Mouse (Mus musculus) midbrain, embryonic 11.5 days (tissue): ENCODE results near the gene Arhgef26. TPM values are rescaled to one million over a fixed set of nuclear protein-coding genes. Genes with fewer than 3 reads are reported as not detected.

ENCODE experiments used
- ATAC-seq: fragments of 200-750 bp; cut with Nextera tagmentation; 2 replicates; pipeline ENCODE4 v1.8.0; 2017; ENCODE audit warnings: moderate TSS enrichment, moderate library complexity; ENCODE audit not compliant: low FRiP score
- DNase-seq: peaks from one replicate; pipeline ENCODE4 v3.0.0; 2015; ENCODE audit warnings: low spot score; ENCODE audit errors: missing footprints
- H3K27ac ChIP-seq: fragments of 300-500 bp; sonication (generic); 2 replicates; pipeline ENCODE4 v1.5.1; 2014; ENCODE audit warnings: low read depth, low read length
- H3K27me3 ChIP-seq: fragments of 300-500 bp; sonication (generic); 2 replicates; pipeline ENCODE4 v1.6.1; 2014; ENCODE audit warnings: mild to moderate bottlenecking, low read length, moderate library complexity, mixed read lengths; ENCODE audit not compliant: control insufficient read depth, insufficient read depth
- H3K36me3 ChIP-seq: fragments of 300-500 bp; sonication (generic); 2 replicates; pipeline ENCODE4 v1.6.1; 2014; ENCODE audit warnings: mild to moderate bottlenecking, low read length, moderate library complexity, mixed read lengths; ENCODE audit not compliant: control insufficient read depth, insufficient read depth
- H3K4me1 ChIP-seq: fragments of 300-500 bp; sonication (generic); 2 replicates; pipeline ENCODE4 v1.6.1; 2014; ENCODE audit warnings: low read length; ENCODE audit not compliant: control insufficient read depth, insufficient read depth
- H3K4me2 ChIP-seq: fragments of 300-500 bp; sonication (generic); 2 replicates; pipeline ENCODE4 v1.6.1; 2014; ENCODE audit warnings: mild to moderate bottlenecking, moderate library complexity
- H3K4me3 ChIP-seq: fragments of 300-500 bp; sonication (generic); 2 replicates; pipeline ENCODE4 v1.5.1; 2014; ENCODE audit warnings: low read depth, low read length
- H3K9ac ChIP-seq: fragments of 300-500 bp; sonication (generic); 2 replicates; pipeline ENCODE4 v1.6.1; 2014; ENCODE audit warnings: low read length
- H3K9me3 ChIP-seq: fragments of 300-500 bp; sonication (generic); 2 replicates; pipeline ENCODE4 v1.6.1; 2016; ENCODE audit warnings: low read length; ENCODE audit not compliant: control insufficient read depth
- WGBS: fragments of 180-500 bp; shearing (Covaris S2); extraction: QIAGEN DNeasy Blood & Tissue Kit; methylation state at CpG from one replicate; pipeline ENCODE4 v1.1.7; 2014; 5-methylcytosine and 5-hydroxymethylcytosine counted together
- polyA plus RNA-seq: library from polyadenylated mRNA; unstranded; fragments of >200 nt; fragmentation: Nextera tagmentation; extraction: Ambion mirVana; gene quantifications from 2 replicates; pipeline ENCODE4 v1.2.1, GENCODE M21; 2014

The Arhgef26 gene
- polyA plus RNA-seq, 1 experiment from 2014 or later = 4.8 TPM

- Histone ChIP-seq H3K9me3 (no peaks in the 10 kb centered on the region), H3K4me3 (no peak overlapping the region), H3K9ac (0 out of 2 replicates have a peak overlapping the region, but pooled peaks have one; percentile 5), H3K27ac (peak overlapping the region; percentile 30; the same call in 1 of the 2 replicates), H3K4me1 (peaks cover 2% of the 10 kb centered on the region; the same call in 1 of the 2 replicates), H3K36me3 (no peaks in the 10 kb centered on the region), H3K4me2 (no peak overlapping the region), H3K27me3 (no peaks in the 10 kb centered on the region)
- DNase-seq (no peak), ATAC-seq (peak; percentile 54; the same call in 1 of the 2 replicates)
- WGBS = 41% methylated on average over 3 of the region's 3 CpGs
Measured at GRCm38 (mm10) chr3:62454096-62454495, 116.0 kb downstream of the Arhgef26 start.

GRCm38 (mm10) chr3:62455854-62456253 is 117.7 kb downstream of the Arhgef26 start:
- ATAC-seq = no peak
- Histone ChIP-seq H3K4me2 (no peak overlapping the region), H3K4me3 (no peak overlapping the region), H3K9ac (no peak overlapping the region), H3K27ac (no peak overlapping the region), H3K4me1 (peaks cover 2% of the 10 kb centered on the region; the same call in 1 of the 2 replicates), H3K27me3 (no peaks in the 10 kb centered on the region), H3K9me3 (no peaks in the 10 kb centered on the region), H3K36me3 (no peaks in the 10 kb centered on the region)
- no peak for DNase-seq
- 67% methylated on average over 1 of the region's 1 CpGs for WGBS

GRCm38 (mm10) chr3:62458284-62459013 is 120.3 kb downstream of the Arhgef26 start:
- Histone ChIP-seq H3K4me3 (no peak overlapping the region), H3K27ac (no peak overlapping the region), H3K9me3 (no peaks in the 10 kb centered on the region), H3K36me3 (no peaks in the 10 kb centered on the region), H3K27me3 (no peaks in the 10 kb centered on the region), H3K4me1 (peaks cover 2% of the 10 kb centered on the region; the same call in 1 of the 2 replicates), H3K4me2 (no peak overlapping the region), H3K9ac (no peak overlapping the region)
- WGBS = 49% methylated on average over 6 of the region's 6 CpGs
- DNase-seq = peak; percentile 93
- ATAC-seq = peak; percentile 73

DNA sequence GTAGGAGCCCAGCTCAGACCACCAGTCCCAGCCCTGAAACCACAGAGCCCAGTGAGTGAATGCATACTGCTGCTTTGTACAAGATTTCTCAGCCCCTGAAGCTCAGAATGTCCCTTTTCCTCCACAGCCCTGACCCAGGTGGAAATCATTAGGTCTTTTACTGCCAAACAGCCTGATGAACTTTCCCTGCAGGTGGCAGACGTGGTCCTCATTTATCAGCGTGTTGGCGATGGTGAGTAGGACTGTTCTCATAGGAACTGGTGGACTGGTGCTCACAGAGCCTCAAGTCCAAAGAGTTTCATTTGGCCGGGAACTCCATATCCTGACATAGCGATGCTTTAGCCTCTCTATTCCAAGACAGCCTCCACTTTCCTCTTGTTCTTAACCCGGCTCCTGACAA is 121.3 kb downstream of the Arhgef26 start:
- ATAC-seq = no peak
- no peak overlapping the region for H3K4me2 ChIP-seq
- H3K27ac ChIP-seq = no peak overlapping the region
- H3K9ac ChIP-seq = no peak overlapping the region
- no peaks in the 10 kb centered on the region for H3K36me3 ChIP-seq
- H3K9me3 ChIP-seq = no peaks in the 10 kb centered on the region
- no peak overlapping the region for H3K4me3 ChIP-seq
- no peaks in the 10 kb centered on the region for H3K4me1 ChIP-seq
- no peaks in the 10 kb centered on the region for H3K27me3 ChIP-seq
- DNase-seq = no peak
- 86% methylated on average over 6 of the region's 6 CpGs for WGBS

DNA sequence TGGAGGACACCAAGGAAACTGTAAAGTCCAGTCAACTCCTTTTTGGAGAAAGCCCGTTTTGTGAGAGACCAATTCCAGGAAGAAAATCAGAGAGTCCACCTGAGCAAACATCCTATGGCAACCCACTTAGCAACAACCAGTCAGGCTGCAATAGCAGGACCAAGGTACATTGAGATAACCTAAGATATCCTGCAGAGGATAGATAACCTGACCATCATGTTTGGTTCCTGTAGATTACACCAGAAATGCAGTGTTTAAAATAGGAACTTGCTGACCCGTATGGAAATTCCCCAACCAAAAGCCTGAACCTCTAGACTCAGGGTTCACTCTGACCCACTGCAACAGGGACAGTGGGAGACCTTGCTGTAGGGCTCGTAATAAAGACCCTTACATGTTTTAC is 126.1 kb downstream of the Arhgef26 start:
- 82% methylated on average over 3 of the region's 3 CpGs for WGBS

DNA sequence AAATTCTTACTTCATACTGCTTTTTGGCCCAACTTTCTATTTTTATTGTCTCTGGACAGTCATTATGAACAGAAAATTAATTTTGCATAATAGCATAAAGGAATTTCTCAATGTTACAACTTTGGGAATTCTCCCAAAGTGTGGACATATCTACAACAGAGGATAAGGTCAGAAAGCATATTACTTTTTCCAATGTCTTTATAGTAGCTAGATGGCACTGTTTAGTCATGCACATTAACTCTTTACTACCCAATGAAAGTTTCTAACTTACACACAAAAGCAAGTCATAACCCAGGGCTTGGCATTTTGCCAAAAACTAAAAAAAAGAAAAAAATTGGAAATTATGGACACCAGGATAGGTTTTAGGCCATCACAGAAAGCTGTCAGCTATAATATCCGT is 132.0 kb downstream of the Arhgef26 start:
- Histone ChIP-seq H3K36me3 (peaks cover 18% of the 10 kb centered on the region), H3K27ac (no peak overlapping the region), H3K27me3 (no peaks in the 10 kb centered on the region), H3K4me3 (no peak overlapping the region), H3K4me2 (no peak overlapping the region), H3K9ac (no peak overlapping the region), H3K4me1 (no peaks in the 10 kb centered on the region), H3K9me3 (no peaks in the 10 kb centered on the region)
- ATAC-seq (no peak), DNase-seq (no peak)
- 93% methylated on average over 1 of the region's 1 CpGs for WGBS

More for the DNA sequence above, 126.1 kb downstream of the Arhgef26 start:
- Histone ChIP-seq H3K4me2 (no peak overlapping the region), H3K27ac (no peak overlapping the region), H3K27me3 (no peaks in the 10 kb centered on the region), H3K4me3 (no peak overlapping the region), H3K36me3 (peaks cover 4% of the 10 kb centered on the region; the same call in 1 of the 2 replicates), H3K9ac (no peak overlapping the region), H3K9me3 (no peaks in the 10 kb centered on the region), H3K4me1 (no peaks in the 10 kb centered on the region)
- DNase-seq = no peak
- no peak for ATAC-seq

GRCm38 (mm10) chr3:62484340-62484739 is 146.2 kb downstream of the Arhgef26 start:
- WGBS = 98% methylated on average over 2 of the region's 2 CpGs
- Histone ChIP-seq H3K4me1 (no peaks in the 10 kb centered on the region), H3K9ac (no peak overlapping the region), H3K36me3 (peaks cover 13% of the 10 kb centered on the region), H3K27ac (no peak overlapping the region), H3K9me3 (no peaks in the 10 kb centered on the region), H3K27me3 (no peaks in the 10 kb centered on the region), H3K4me3 (no peak overlapping the region), H3K4me2 (no peak overlapping the region)
- ATAC-seq (no peak), DNase-seq (no peak)

GRCm38 (mm10) chr3:62492568-62492967 is 154.4 kb downstream of the Arhgef26 start:
- 92% methylated on average over 6 of the region's 6 CpGs for WGBS
- no peaks in the 10 kb centered on the region for H3K4me1 ChIP-seq
- no peak overlapping the region for H3K9ac ChIP-seq
- no peak overlapping the region for H3K27ac ChIP-seq
- H3K4me2 ChIP-seq = no peak overlapping the region
- no peak overlapping the region for H3K4me3 ChIP-seq
- no peaks in the 10 kb centered on the region for H3K9me3 ChIP-seq
- ATAC-seq = no peak
- DNase-seq = no peak
- H3K27me3 ChIP-seq = no peaks in the 10 kb centered on the region
- H3K36me3 ChIP-seq = peaks cover 6% of the 10 kb centered on the region

GRCm38 (mm10) chr3:62499327-62499726 is 161.2 kb downstream of the Arhgef26 start:
- Histone ChIP-seq H3K27me3 (no peaks in the 10 kb centered on the region), H3K9me3 (no peaks in the 10 kb centered on the region), H3K9ac (no peak overlapping the region), H3K4me1 (no peaks in the 10 kb centered on the region), H3K4me3 (no peak overlapping the region), H3K27ac (no peak overlapping the region), H3K4me2 (no peak overlapping the region), H3K36me3 (peaks cover 15% of the 10 kb centered on the region; the same call in 1 of the 2 replicates)
- DNase-seq = peak; percentile 79
- ATAC-seq = no peak
- 70% methylated on average over 4 of the region's 4 CpGs for WGBS
